Mouse (Mus musculus) midbrain, embryonic 15.5 days (tissue): Measurements from ENCODE around the gene Ankrd33. TPM values are rescaled to one million over a fixed set of nuclear protein-coding genes. Genes with fewer than 3 reads are reported as not detected.
A peak's percentile ranks its signal among the peaks of the same experiment; 100 is the strongest.

Experiments used
- ATAC-seq: fragments of 200-750 bp; cut with Nextera tagmentation; replicated peaks from 2 replicates; pipeline ENCODE4 v1.8.0; 2017; ENCODE audit warnings: moderate TSS enrichment
- H3K27ac ChIP-seq: fragments of 300-500 bp; sonication (generic); 2 replicates; pipeline ENCODE4 v1.5.1; 2015; ENCODE audit warnings: mild to moderate bottlenecking, inconsistent platforms
- H3K27me3 ChIP-seq: fragments of 300-500 bp; sonication (generic); replicated peaks from 2 replicates; pipeline ENCODE4 v1.6.1; 2015; ENCODE audit warnings: inconsistent platforms
- H3K36me3 ChIP-seq: fragments of 300-500 bp; sonication (generic); replicated peaks from 2 replicates; pipeline ENCODE4 v1.6.1; 2015; ENCODE audit warnings: inconsistent platforms
- H3K4me1 ChIP-seq: fragments of 300-500 bp; sonication (generic); 2 replicates; pipeline ENCODE4 v1.6.1; 2015; ENCODE audit warnings: inconsistent platforms
- H3K4me2 ChIP-seq: fragments of 300-500 bp; sonication (generic); 2 replicates; pipeline ENCODE4 v1.6.1; 2015; ENCODE audit warnings: inconsistent platforms, mild to moderate bottlenecking, moderate library complexity
- H3K4me3 ChIP-seq: fragments of 300-500 bp; sonication (generic); 2 replicates; pipeline ENCODE4 v1.5.1; 2015; ENCODE audit warnings: mild to moderate bottlenecking, inconsistent platforms
- H3K9ac ChIP-seq: fragments of 300-500 bp; sonication (generic); 2 replicates; pipeline ENCODE4 v1.6.1; 2015; ENCODE audit warnings: mild to moderate bottlenecking, inconsistent platforms
- H3K9me3 ChIP-seq: fragments of 300-500 bp; sonication (generic); 2 replicates; pipeline ENCODE4 v1.6.1; 2016; ENCODE audit warnings: inconsistent platforms
- WGBS: fragments of 180-500 bp; shearing (Covaris S2); methylation state at CpG from one replicate; pipeline ENCODE4 v1.1.7; 2015; ENCODE audit warnings: mixed read lengths; 5-methylcytosine and 5-hydroxymethylcytosine counted together
- polyA plus RNA-seq: library from polyadenylated mRNA; unstranded; fragments of >200 nt; fragmentation: Nextera tagmentation; extraction: Ambion mirVana; gene quantifications from 2 replicates; pipeline ENCODE4 v1.2.1, GENCODE M21; 2015

Gene Ankrd33
- not detected in 2 replicates for polyA plus RNA-seq

DNA sequence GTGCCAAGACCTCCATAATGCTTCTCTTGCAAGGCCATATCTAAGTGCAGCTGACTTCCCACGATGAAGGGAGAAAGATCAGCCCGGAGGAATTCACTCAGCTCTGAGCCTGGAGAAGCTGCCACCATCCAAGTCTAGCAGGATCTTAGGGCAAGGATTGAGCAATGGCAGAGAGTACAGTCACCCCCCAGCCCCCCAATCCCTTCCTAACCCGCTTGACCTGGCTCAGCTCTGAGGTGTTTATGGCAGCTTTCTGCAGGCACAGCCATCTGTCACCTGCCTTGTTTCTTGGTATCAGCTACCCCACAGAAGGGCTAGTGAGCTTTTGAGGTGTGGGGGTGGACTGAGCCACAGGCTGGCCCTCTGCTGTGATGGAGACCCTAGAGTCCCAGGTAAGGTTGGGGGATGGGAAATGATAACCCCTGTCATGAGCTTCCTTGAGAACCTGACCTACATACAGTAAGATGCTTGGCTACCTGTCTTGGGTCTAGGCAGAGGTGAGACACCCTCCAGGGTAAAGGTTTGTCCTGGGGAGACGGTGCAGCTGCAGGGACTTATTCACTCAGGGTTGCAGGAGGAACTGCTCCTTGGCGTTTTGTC, at the start of gene Ankrd33:
Gene Ankrd33 (plus strand): TSS at position 245 of the 600 bp plus-strand sequence.
- Histone ChIP-seq H3K4me1 (no peaks in the 10 kb centered on the region), H3K36me3 (no peaks in the 10 kb centered on the region), H3K27me3 (no peaks in the 10 kb centered on the region), H3K4me2 (no peak within 1 kb of the TSS), H3K4me3 (no peak within 1 kb of the TSS), H3K9ac (no peak within 1 kb of the TSS), H3K9me3 (no peaks in the 10 kb centered on the region), H3K27ac (no peak within 1 kb of the TSS)
- 82% methylated on average over 5 of the region's 5 CpGs for WGBS
- no peak for ATAC-seq

DNA sequence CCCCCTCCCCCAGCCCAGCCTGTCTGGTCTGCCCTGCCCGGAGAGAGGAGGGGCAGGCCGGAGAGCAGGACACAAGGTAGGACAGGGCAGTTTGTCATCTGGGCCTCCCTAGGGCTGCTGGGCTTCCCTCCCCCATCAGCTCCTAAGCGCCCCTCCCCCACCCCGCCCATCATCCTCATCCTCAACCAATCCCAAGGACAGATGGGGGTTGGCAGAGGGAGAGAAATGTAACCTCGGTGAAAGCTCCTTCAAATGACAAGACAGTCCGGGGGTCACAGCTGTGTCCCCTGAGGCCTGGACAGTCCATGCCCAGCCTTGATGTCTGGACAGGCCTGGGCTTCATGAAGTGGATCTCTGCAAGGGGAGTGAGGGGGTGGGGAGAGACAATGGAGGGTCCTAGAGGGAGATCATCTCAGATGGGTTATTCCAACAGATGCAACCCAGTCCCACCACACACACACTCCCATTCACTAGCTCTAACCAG, 49.1 kb upstream of the Ankrd33 start:
- Histone ChIP-seq H3K36me3 (no peaks in the 10 kb centered on the region), H3K27ac (no peak overlapping the region), H3K4me3 (no peak overlapping the region), H3K4me1 (peaks cover 31% of the 10 kb centered on the region), H3K4me2 (no peak overlapping the region), H3K27me3 (no peaks in the 10 kb centered on the region), H3K9ac (no peak overlapping the region), H3K9me3 (no peaks in the 10 kb centered on the region)
- WGBS, result 8% methylated on average over 6 of the region's 6 CpGs
- ATAC-seq, result peak; percentile 40; the same call in 1 of the 2 replicates

DNA sequence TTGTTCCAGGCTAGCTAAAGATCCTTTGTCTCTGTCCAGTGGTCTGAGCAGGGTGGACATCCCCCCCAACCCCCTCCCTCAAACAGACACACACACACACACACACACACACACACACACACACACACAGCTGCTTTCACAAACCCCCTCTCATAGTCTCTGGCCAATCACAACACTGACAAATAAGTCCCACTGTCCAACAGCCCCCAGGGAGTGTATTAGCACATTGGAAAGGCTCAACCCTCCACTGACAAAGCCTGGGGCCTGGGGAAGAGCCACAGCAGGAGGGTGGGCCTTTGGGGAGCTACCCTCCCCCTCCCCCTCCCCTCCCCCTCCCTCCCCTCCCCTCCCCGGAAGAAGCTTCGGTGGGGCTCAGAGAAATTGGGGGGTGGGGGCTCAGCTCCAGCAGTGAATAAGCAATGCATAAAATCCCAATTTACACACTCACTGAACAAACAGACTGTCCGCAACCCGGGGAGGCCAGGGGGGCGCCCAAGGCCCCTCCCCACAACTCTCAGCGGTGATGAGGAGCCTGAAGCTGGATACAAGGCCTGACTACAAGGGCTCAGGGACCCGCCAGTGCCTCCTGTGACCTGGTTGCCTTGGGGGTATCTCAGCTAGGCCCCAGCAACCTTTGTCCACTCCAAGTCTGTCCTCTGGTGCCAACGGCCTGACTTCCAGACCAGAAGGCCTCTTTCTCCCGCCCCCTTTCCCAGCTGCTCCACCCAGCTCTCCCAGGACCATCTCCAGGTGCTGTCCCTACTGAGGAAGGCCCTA, 48.4 kb upstream of the Ankrd33 start:
- no peaks in the 10 kb centered on the region for H3K27me3 ChIP-seq
- 14% methylated on average over 4 of the region's 9 CpGs for WGBS
- H3K4me3 ChIP-seq, result no peak overlapping the region
- peaks cover 29% of the 10 kb centered on the region for H3K4me1 ChIP-seq
- H3K9ac ChIP-seq, result no peak overlapping the region
- no peak overlapping the region for H3K4me2 ChIP-seq
- H3K36me3 ChIP-seq, result no peaks in the 10 kb centered on the region
- no peaks in the 10 kb centered on the region for H3K9me3 ChIP-seq
- ATAC-seq, result 0 out of 2 replicates have a peak, but pooled peaks have one; percentile 28
- no peak overlapping the region for H3K27ac ChIP-seq

DNA sequence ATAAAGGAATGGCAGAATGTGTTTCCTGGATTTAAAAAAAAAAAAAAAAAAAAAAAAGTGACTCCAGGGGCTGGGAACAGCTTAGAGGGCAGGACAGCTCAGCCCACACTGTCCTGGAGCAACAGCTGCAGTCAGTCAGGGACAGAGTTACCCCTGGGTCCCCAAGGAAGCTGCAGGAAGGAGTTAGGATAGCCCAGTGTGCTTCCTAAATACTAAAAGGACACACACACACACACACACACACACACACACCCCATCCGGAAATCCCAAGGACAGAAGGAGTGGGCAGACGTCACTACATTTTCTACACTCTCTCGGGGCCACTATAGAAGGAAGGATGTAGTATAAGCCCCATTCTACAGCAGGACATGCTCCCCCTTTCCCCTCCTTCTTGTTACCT, 47.5 kb upstream of the Ankrd33 start:
- Histone ChIP-seq H3K9me3 (no peaks in the 10 kb centered on the region), H3K4me2 (no peak overlapping the region), H3K27ac (no peak overlapping the region), H3K9ac (no peak overlapping the region), H3K4me3 (no peak overlapping the region), H3K27me3 (no peaks in the 10 kb centered on the region), H3K36me3 (no peaks in the 10 kb centered on the region), H3K4me1 (peaks cover 28% of the 10 kb centered on the region)
- WGBS, result 46% methylated on average over 3 of the region's 3 CpGs
- no peak for ATAC-seq

DNA sequence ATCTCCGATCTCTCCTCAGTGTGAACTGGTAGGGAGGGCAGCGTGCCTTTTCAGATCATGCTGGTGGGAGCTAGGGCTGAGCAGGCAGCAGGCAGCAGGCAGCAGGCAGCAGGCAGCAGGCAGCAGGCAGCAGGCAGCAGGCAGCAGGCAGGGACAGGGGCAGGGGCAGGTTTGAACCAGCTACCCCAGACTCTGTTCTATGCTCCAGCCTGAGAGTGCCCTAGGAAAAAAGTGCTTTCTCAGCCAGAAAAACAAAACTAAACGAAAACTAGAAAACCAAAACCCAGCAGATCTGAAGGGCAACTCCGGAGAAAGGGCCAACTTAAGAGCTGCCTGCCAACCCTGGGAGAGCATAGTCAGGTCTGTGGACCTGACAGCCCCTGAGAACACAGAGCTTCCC, 46.9 kb upstream of the Ankrd33 start:
- Histone ChIP-seq H3K9me3 (no peaks in the 10 kb centered on the region), H3K4me3 (no peak overlapping the region), H3K36me3 (no peaks in the 10 kb centered on the region), H3K4me2 (no peak overlapping the region), H3K27me3 (no peaks in the 10 kb centered on the region), H3K27ac (no peak overlapping the region), H3K4me1 (peaks cover 28% of the 10 kb centered on the region), H3K9ac (no peak overlapping the region)
- ATAC-seq, result no peak
- WGBS, result 50% methylated on average over 4 of the region's 4 CpGs

DNA sequence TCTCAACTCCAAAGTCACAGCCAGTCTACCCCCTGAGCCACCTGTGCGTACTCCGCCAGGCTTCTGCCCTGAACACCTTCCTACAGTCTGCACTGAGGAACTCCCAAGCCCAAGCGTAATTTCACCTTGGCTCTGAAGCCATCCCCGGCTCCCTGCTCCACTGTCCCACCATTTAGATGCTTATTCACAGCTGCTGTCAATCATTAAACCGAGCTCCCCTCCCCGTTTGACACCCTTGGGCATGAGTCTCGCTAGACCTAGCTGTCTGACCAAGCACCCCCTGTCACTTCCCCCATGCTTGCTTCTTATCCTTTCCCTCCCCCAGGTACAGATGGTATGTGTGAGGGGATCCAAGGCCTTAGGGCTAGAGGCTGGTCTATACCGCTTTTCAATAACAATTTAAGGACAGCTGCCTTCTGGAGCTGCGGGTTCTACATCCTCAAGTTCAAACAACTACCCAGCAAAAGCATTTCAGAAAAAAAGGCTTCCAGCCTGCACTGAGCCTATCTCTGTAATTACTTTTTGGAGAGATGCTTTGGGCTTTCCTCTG, 45.8 kb upstream of the Ankrd33 start:
- H3K9ac ChIP-seq, result no peak overlapping the region
- H3K36me3 ChIP-seq, result no peaks in the 10 kb centered on the region
- H3K4me3 ChIP-seq, result no peak overlapping the region
- no peak overlapping the region for H3K27ac ChIP-seq
- H3K27me3 ChIP-seq, result no peaks in the 10 kb centered on the region
- 46% methylated on average over 9 of the region's 9 CpGs for WGBS
- H3K4me2 ChIP-seq, result no peak overlapping the region
- no peak for ATAC-seq
- no peaks in the 10 kb centered on the region for H3K9me3 ChIP-seq
- peaks cover 28% of the 10 kb centered on the region for H3K4me1 ChIP-seq

DNA sequence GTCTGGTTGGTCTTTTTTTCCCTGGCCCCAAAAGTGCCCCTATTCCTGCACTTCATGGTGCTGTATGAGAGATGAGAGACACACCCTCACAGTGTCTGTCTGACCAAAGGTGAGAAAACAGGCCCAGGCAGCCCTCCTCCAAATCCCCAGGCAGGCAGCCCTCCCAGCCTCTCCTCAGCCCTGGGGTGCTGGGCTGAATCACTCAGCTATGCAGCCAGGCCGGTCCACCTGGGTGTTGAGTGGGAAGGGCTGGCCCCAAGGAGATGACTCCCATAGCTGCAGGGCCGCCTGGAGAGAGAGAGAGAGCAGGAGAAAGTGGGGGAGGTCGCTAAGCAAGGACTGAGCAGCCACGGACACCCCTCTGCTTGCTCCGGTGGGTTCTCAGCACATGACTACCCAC, 44.8 kb upstream of the Ankrd33 start:
- Histone ChIP-seq H3K9me3 (no peaks in the 10 kb centered on the region), H3K27me3 (no peaks in the 10 kb centered on the region)

DNA sequence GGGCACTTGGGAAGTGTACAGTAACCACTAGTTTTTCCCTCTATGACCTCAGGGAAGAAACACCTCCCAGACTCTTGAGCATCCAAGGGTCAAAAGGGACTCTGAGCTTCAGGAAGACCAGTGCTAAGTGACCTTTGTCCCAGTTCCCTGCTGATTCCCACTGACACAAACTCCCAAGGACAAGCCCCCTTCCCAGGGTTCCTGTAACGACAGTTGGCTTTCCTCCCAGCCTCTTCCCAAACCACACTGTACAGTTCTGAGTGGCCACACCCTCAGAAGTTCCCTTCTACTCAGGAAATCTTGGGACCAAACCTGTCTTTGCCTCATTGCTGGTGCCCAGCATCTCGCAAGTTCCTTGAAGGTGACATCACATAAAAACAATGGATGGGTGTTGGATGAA, 42.8 kb upstream of the Ankrd33 start:
- Histone ChIP-seq H3K4me1 (peaks cover 31% of the 10 kb centered on the region), H3K4me2 (no peak overlapping the region), H3K27ac (no peak overlapping the region), H3K9ac (no peak overlapping the region), H3K4me3 (no peak overlapping the region), H3K36me3 (no peaks in the 10 kb centered on the region), H3K9me3 (no peaks in the 10 kb centered on the region), H3K27me3 (0 out of 2 replicates have a peak, but pooled peaks cover 3% of the 10 kb centered on the region)
- ATAC-seq, result no peak
- WGBS, result 73% methylated on average over 2 of the region's 2 CpGs

More for the DNA sequence above, 44.8 kb upstream of the Ankrd33 start:
- H3K4me3 ChIP-seq, result no peak overlapping the region
- ATAC-seq, result no peak
- H3K9ac ChIP-seq, result no peak overlapping the region
- H3K4me2 ChIP-seq, result no peak overlapping the region
- 36% methylated on average over 5 of the region's 5 CpGs for WGBS
- peaks cover 29% of the 10 kb centered on the region for H3K4me1 ChIP-seq
- H3K27ac ChIP-seq, result no peak overlapping the region
- no peaks in the 10 kb centered on the region for H3K36me3 ChIP-seq

DNA sequence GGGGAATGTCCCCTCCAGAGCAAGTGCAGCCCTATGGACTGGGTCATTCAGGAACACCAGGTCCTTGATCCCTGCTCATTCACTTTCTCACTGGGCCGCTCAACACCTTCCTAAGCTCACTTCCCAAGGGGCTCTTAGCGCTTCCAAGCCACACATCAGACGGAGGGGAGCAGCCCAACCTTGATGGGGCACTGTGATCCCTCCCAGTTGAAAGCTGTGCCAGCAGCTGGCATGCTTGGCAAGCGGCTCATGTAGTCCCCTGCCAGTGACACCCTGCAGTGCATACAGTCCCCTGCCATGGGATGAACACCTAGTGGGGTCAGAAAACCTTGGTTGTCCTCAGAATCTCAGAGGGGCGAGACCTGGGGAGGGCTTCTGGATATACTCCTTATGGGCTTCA, 41.5 kb upstream of the Ankrd33 start:
- Histone ChIP-seq H3K4me3 (no peak overlapping the region), H3K9ac (no peak overlapping the region), H3K4me2 (no peak overlapping the region), H3K36me3 (no peaks in the 10 kb centered on the region), H3K4me1 (peaks cover 42% of the 10 kb centered on the region), H3K27ac (no peak overlapping the region), H3K27me3 (0 out of 2 replicates have a peak, but pooled peaks cover 3% of the 10 kb centered on the region), H3K9me3 (no peaks in the 10 kb centered on the region)
- 59% methylated on average over 5 of the region's 5 CpGs for WGBS
- no peak for ATAC-seq

DNA sequence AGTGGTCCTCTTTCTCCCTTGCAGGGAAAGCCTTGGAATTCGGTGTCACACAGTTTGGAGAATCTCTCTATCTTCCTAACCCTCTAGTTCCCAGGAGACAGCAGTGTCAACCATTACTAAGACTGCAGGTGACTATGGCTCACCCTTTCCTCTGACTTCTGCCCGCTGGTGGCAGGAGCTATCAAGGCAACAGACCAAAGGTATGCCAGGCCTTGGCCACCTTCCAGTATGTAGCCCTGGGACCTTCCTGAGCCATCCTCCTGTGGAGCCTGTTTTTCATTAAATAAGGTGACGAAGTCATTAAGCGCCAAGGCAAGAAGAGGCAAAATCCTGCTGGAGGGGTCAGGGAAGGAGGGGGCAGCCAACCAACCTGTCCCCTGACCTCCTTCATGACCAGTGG, 40.4 kb upstream of the Ankrd33 start:
- Histone ChIP-seq H3K4me2 (no peak overlapping the region), H3K27me3 (peaks cover 4% of the 10 kb centered on the region; the same call in 1 of the 2 replicates), H3K27ac (no peak overlapping the region), H3K9me3 (no peaks in the 10 kb centered on the region), H3K36me3 (no peaks in the 10 kb centered on the region), H3K9ac (no peak overlapping the region), H3K4me1 (peaks cover 34% of the 10 kb centered on the region), H3K4me3 (no peak overlapping the region)
- no peak for ATAC-seq
- WGBS, result 83% methylated on average over 4 of the region's 4 CpGs

DNA sequence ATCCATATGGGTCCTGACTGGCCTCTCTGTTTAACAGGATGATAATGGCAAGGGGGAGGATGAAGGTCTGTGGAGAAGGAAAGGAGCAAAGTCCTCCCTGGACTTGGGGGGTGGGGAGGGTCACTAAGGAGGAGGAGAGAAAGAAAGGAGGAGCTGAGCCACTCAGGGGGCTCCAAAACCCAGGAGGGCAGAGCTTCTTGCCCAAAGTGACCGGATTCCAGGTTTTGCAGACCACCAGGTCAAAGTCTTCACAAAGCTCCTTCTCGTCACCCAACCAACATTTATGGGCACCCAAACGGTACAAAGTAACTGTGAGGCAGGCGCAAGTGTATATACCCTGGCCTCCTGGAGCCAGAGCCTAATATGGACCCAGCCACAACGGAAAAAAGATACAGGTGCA, 39.9 kb upstream of the Ankrd33 start:
- no peak for ATAC-seq
- Histone ChIP-seq H3K4me2 (peak overlapping the region; percentile 82), H3K36me3 (no peaks in the 10 kb centered on the region), H3K4me1 (peaks cover 33% of the 10 kb centered on the region), H3K9me3 (no peaks in the 10 kb centered on the region), H3K9ac (no peak overlapping the region), H3K27me3 (peaks cover 7% of the 10 kb centered on the region), H3K4me3 (peak overlapping the region; percentile 60), H3K27ac (peak overlapping the region; percentile 18; the same call in 1 of the 2 replicates)
- 15% methylated on average over 5 of the region's 5 CpGs for WGBS
